Mouse (Mus musculus) kidney, adult 9 months (tissue): ENCODE measurements around the gene Pld4.

ENCODE experiments used
- DNase-seq: peaks from one replicate; pipeline ENCODE4 v3.0.0; 2022

Pld4 gene

GRCm38 (mm10) chr12:112760154-112760926, at the start of gene Pld4:
TSS of gene Pld4 (plus strand) at chr12:112760655.
- DNase-seq = no peak

GRCm38 (mm10) chr12:112713984-112714383, 46.5 kb upstream of the Pld4 start:
- DNase-seq = peak; percentile 51

GRCm38 (mm10) chr12:112717140-112717539, 43.3 kb upstream of the Pld4 start:
- peak; percentile 80 for DNase-seq

DNA sequence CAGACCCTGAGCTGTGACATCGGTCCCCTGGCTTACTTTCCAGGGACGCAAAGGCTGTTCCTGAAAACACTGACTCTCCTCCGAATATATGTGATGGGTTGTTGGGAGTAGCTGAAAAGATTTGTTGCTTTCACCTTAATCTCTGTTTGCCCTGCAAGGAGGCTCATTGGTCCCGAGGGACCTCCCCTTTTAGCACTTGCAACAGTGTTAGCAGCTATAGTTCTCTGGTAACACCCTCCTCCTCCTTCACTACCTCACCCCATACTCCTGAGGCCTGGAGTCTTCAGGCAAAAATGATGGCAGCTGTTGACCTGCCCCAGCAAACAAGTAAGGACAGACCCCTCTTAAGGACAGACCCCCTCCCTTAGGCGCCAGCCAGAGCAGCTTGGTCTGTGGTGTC, 41.5 kb upstream of the Pld4 start:
- no peak for DNase-seq

DNA sequence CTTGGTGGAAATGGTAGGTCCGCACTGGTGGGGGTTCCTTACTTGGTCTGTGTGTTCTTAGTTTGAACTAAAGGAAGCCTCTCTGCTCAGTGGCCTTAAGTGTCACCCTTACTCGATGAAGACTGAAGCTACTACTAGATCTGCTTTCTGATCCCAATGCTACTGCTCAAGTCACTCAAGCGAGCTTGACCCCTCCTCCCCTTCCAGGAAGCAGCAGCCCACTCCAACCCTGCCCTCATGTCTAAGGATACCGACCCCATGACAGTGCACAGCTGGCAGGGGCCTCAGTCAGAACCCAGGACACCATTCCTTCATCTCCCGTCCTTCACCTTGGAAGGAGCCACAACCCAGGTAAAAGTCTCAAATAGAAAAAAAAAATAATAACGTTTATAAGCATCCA, 40.2 kb upstream of the Pld4 start, which contains the start of gene Cep170b:
Cep170b (plus strand) TSS at position 240 of the 400 bp plus-strand sequence.
- DNase-seq = peak; percentile 55

GRCm38 (mm10) chr12:112720890-112721423, 39.5 kb upstream of the Pld4 start:
- DNase-seq = peak; percentile 69

- DNase-seq = peak; percentile 94
Measured at GRCm38 (mm10) chr12:112721424-112722239, 38.8 kb upstream of the Pld4 start.

GRCm38 (mm10) chr12:112722240-112723027, 38.0 kb upstream of the Pld4 start:
- peak; percentile 76 for DNase-seq

DNA sequence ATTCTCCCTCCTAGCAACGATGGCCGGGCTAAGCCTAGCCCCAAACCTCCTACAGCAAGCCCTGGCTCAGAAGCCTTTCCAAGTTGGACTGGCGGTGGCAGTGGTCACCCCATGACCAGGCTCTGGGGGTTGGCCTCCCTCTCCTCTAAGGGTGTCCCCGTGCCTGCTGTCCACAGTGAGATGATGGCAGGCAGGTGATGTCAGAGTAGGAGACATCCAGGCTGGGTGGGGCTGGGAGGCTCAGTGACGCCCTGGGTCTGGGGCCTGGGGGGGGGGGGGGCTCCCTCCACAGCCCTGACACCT, 37.5 kb upstream of the Pld4 start:
- DNase-seq = no peak

DNA sequence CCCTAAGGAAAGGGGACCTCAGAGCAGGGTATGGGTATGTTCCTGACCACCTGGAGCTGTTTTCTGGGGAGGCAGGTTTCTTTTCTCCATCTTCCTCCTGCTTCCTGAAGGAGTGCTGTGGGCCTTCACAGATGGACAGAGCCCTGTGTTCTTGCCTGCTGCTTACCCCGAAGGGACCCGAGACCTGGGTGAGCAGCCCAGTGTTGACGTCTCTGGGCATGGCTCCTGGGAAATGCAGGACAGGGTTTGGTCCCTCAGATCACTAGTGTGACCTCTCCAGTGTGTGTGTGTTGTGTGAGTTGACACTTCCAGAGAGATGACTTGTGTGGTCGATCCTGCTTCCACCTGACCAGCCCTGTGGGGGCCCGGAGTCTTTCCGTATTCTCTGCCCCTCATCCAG, 37.0 kb upstream of the Pld4 start:
- no peak for DNase-seq

- DNase-seq = peak; percentile 89
Measured at GRCm38 (mm10) chr12:112724077-112724805, 36.2 kb upstream of the Pld4 start.

DNA sequence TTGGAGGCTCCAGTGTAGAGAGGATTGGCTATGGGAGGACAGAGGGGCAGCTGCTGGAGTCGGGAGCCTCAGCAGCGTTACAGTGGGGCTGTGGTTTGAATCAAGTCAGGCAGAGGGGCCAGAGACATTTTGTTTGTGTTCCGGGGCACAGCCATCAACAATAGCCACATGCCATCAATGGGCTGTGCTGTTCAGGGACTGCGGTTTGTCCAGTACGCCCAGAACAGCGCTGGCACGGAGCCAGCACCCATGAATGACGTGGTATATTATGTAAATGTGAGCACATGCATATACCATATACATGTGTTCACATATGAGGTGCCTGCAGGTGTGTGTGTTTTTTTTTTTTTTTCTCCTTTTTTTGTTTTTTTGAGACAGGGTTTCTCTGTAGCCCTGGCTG, 32.7 kb upstream of the Pld4 start:
- DNase-seq = no peak

DNA sequence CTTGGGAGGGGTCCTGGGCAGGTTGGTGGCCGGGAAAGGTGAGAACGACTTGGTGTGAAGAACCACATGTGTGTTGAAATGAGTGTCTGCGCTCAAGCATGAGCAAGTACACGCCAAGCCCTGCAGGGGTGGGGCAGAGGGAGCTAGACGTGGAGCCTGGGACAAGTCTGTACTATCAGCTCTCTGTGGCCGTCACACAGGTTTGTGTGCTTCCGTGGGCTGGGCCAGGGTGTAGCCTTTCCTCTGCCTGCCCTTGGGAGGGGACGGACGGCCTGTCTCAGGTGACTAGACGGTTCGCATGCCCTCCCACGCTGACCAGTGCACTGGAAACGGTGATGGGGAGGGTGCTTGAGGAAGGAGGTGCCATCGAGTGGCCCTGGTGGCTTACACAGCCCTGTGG, 29.6 kb upstream of the Pld4 start:
- DNase-seq = no peak

GRCm38 (mm10) chr12:112732591-112732990, 27.9 kb upstream of the Pld4 start:
- DNase-seq = no peak

- DNase-seq = peak; percentile 86
Measured at GRCm38 (mm10) chr12:112734108-112734820, 26.2 kb upstream of the Pld4 start.

- DNase-seq = no peak
Measured at GRCm38 (mm10) chr12:112734881-112735655, 25.4 kb upstream of the Pld4 start.

- no peak for DNase-seq
Measured at GRCm38 (mm10) chr12:112735896-112736635, 24.4 kb upstream of the Pld4 start.

- DNase-seq = no peak
Measured at GRCm38 (mm10) chr12:112736636-112736925, 23.9 kb upstream of the Pld4 start.

GRCm38 (mm10) chr12:112737081-112737480, 23.4 kb upstream of the Pld4 start:
- DNase-seq = no peak

DNA sequence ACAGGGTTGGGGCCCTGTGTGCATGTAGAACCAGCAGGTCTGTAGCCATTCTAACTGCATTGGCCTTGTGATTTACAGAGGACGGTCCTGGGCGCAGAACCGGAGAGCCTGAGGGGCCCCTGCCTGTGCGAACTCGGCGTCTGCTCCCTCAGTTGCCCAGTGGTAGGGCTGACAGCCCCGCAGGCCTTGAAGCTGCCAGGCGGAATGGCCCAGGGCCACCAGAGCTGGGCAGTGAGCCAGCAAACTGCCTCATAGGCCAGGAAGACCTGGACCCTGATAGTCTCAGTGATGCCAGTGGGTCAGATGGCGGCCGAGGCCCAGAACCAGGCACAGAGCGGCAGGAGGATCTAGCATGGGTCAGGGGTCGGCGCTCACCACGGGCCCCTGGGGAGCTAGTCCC, 22.7 kb upstream of the Pld4 start:
- DNase-seq = peak; percentile 77
